Mouse (Mus musculus) hindbrain, embryonic 10.5 days (tissue): ENCODE measurements around the gene Fam240a. TPM values are rescaled to one million over a fixed set of nuclear protein-coding genes. Genes with fewer than 3 reads are reported as not detected.
A peak's percentile ranks its signal among the peaks of the same experiment; 100 is the strongest.

ENCODE experiments used
- DNase-seq: peaks from one replicate; pipeline ENCODE4 v3.0.0-alpha.2; 2017; ENCODE audit warnings: low spot score
- H3K27ac ChIP-seq: fragments of 300-500 bp; sonication (generic); 2 replicates; pipeline ENCODE4 v1.5.1; 2016; ENCODE audit warnings: mild to moderate bottlenecking, moderate library complexity
- H3K27me3 ChIP-seq: fragments of 300-500 bp; sonication (generic); 2 replicates; pipeline ENCODE4 v1.6.1; 2016; ENCODE audit warnings: mild to moderate bottlenecking; ENCODE audit not compliant: poor library complexity, insufficient read depth, severe bottlenecking
- H3K36me3 ChIP-seq: fragments of 300-500 bp; sonication (generic); 2 replicates; pipeline ENCODE4 v1.6.1; 2016; ENCODE audit warnings: mild to moderate bottlenecking, moderate library complexity
- H3K4me1 ChIP-seq: fragments of 300-500 bp; sonication (generic); replicated peaks from 2 replicates; pipeline ENCODE4 v1.6.1; 2016; ENCODE audit warnings: mild to moderate bottlenecking
- H3K4me3 ChIP-seq: fragments of 300-500 bp; sonication (generic); 2 replicates; pipeline ENCODE4 v1.5.1; 2016; ENCODE audit warnings: mild to moderate bottlenecking, moderate library complexity
- H3K9me3 ChIP-seq: fragments of 300-500 bp; sonication (generic); 2 replicates; pipeline ENCODE4 v1.6.1; 2016; ENCODE audit warnings: mild to moderate bottlenecking, moderate library complexity
- WGBS: fragments of 180-500 bp; shearing (Covaris S2); methylation state at CpG from one replicate; pipeline ENCODE4 v1.1.7; 2016; 5-methylcytosine and 5-hydroxymethylcytosine counted together
- polyA plus RNA-seq: library from polyadenylated mRNA; unstranded; fragments of >200 nt; fragmentation: Nextera tagmentation; extraction: Ambion mirVana; gene quantifications from 2 replicates; pipeline ENCODE4 v1.2.1, GENCODE M21; 2016

Gene Fam240a
- polyA plus RNA-seq = not detected in 2 replicates

- H3K36me3 ChIP-seq = no peaks in the 10 kb centered on the region
- DNase-seq = no peak
Measured at GRCm38 (mm10) chr9:110916786-110917185, at the start of gene Fam240a. Fam240a (minus strand) TSS chr9:110916861.

GRCm38 (mm10) chr9:110965910-110966231 lies 49.2 kb upstream of the Fam240a start:
- Histone ChIP-seq H3K9me3 (no peaks in the 10 kb centered on the region), H3K4me3 (no peak overlapping the region), H3K36me3 (no peaks in the 10 kb centered on the region), H3K27ac (no peak overlapping the region), H3K27me3 (no peaks in the 10 kb centered on the region), H3K4me1 (no peaks in the 10 kb centered on the region)
- no peak for DNase-seq
- 82% methylated on average over 2 of the region's 2 CpGs for WGBS

More at GRCm38 (mm10) chr9:110916786-110917185, at the start of gene Fam240a:
- 91% methylated on average over 7 of the region's 7 CpGs for WGBS
- Histone ChIP-seq H3K27me3 (no peaks in the 10 kb centered on the region), H3K9me3 (no peaks in the 10 kb centered on the region), H3K4me1 (peaks cover 10% of the 10 kb centered on the region), H3K4me3 (no peak within 1 kb of the TSS), H3K27ac (no peak within 1 kb of the TSS)

GRCm38 (mm10) chr9:110965062-110965909 lies 48.6 kb upstream of the Fam240a start:
- Histone ChIP-seq H3K27me3 (no peaks in the 10 kb centered on the region), H3K4me3 (no peak overlapping the region), H3K27ac (no peak overlapping the region), H3K36me3 (no peaks in the 10 kb centered on the region), H3K9me3 (no peaks in the 10 kb centered on the region), H3K4me1 (no peaks in the 10 kb centered on the region)
- WGBS = 94% methylated on average over 22 of the region's 22 CpGs
- no peak for DNase-seq

- Histone ChIP-seq H3K4me3 (no peak overlapping the region), H3K4me1 (no peaks in the 10 kb centered on the region), H3K27ac (no peak overlapping the region), H3K27me3 (no peaks in the 10 kb centered on the region), H3K9me3 (no peaks in the 10 kb centered on the region), H3K36me3 (no peaks in the 10 kb centered on the region)
- WGBS = 90% methylated on average over 8 of the region's 8 CpGs
- DNase-seq = no peak
Measured at GRCm38 (mm10) chr9:110963566-110964115, 47.0 kb upstream of the Fam240a start.

GRCm38 (mm10) chr9:110961386-110961785 lies 44.7 kb upstream of the Fam240a start:
- Histone ChIP-seq H3K4me3 (no peak overlapping the region), H3K4me1 (no peaks in the 10 kb centered on the region), H3K36me3 (no peaks in the 10 kb centered on the region), H3K9me3 (no peaks in the 10 kb centered on the region), H3K27me3 (peaks cover under 1% of the 10 kb centered on the region), H3K27ac (no peak overlapping the region)
- WGBS = 97% methylated on average over 8 of the region's 8 CpGs
- no peak for DNase-seq

- DNase-seq = no peak
- no peak overlapping the region for H3K27ac ChIP-seq
- H3K4me1 ChIP-seq = no peaks in the 10 kb centered on the region
- 87% methylated on average over 13 of the region's 13 CpGs for WGBS
- no peaks in the 10 kb centered on the region for H3K36me3 ChIP-seq
- H3K27me3 ChIP-seq = peaks cover 10% of the 10 kb centered on the region
- no peaks in the 10 kb centered on the region for H3K9me3 ChIP-seq
- H3K4me3 ChIP-seq = no peak overlapping the region
Measured at GRCm38 (mm10) chr9:110960230-110961149, 43.8 kb upstream of the Fam240a start.

- peaks cover 18% of the 10 kb centered on the region for H3K27me3 ChIP-seq
- no peak overlapping the region for H3K4me3 ChIP-seq
- WGBS = 85% methylated on average over 5 of the region's 5 CpGs
- H3K9me3 ChIP-seq = no peaks in the 10 kb centered on the region
- no peak overlapping the region for H3K27ac ChIP-seq
- H3K4me1 ChIP-seq = peaks cover under 1% of the 10 kb centered on the region; the same call in 1 of the 2 replicates
- no peaks in the 10 kb centered on the region for H3K36me3 ChIP-seq
- no peak for DNase-seq
Measured at GRCm38 (mm10) chr9:110959669-110960068, 43.0 kb upstream of the Fam240a start.

- Histone ChIP-seq H3K4me3 (no peak overlapping the region), H3K9me3 (no peaks in the 10 kb centered on the region), H3K27me3 (peaks cover 55% of the 10 kb centered on the region), H3K27ac (no peak overlapping the region), H3K4me1 (peaks cover 15% of the 10 kb centered on the region), H3K36me3 (no peaks in the 10 kb centered on the region)
- DNase-seq = no peak
- WGBS = 86% methylated on average over 6 of the region's 6 CpGs
Measured at GRCm38 (mm10) chr9:110955962-110956361, 39.3 kb upstream of the Fam240a start.

- Histone ChIP-seq H3K27ac (no peak overlapping the region), H3K9me3 (no peaks in the 10 kb centered on the region), H3K27me3 (peaks cover 57% of the 10 kb centered on the region), H3K4me3 (no peak overlapping the region), H3K4me1 (peaks cover 15% of the 10 kb centered on the region), H3K36me3 (no peaks in the 10 kb centered on the region)
- DNase-seq = no peak
- WGBS = 58% methylated on average over 2 of the region's 2 CpGs
Measured at GRCm38 (mm10) chr9:110954681-110955445, 38.2 kb upstream of the Fam240a start.

GRCm38 (mm10) chr9:110953550-110954461 lies 37.1 kb upstream of the Fam240a start:
- Histone ChIP-seq H3K27me3 (peaks cover 65% of the 10 kb centered on the region), H3K4me3 (peak overlapping the region; percentile 73), H3K9me3 (no peaks in the 10 kb centered on the region), H3K27ac (peak overlapping the region; percentile 80), H3K4me1 (peaks cover 15% of the 10 kb centered on the region), H3K36me3 (no peaks in the 10 kb centered on the region)
- 2% methylated on average over 44 of the region's 44 CpGs for WGBS
- DNase-seq = peak; percentile 63

GRCm38 (mm10) chr9:110952931-110953549 lies 36.4 kb upstream of the Fam240a start:
- Histone ChIP-seq H3K4me3 (peak overlapping the region; percentile 73), H3K36me3 (no peaks in the 10 kb centered on the region), H3K9me3 (no peaks in the 10 kb centered on the region), H3K27ac (0 out of 2 replicates have a peak overlapping the region, but pooled peaks have one; percentile 80), H3K4me1 (peaks cover 15% of the 10 kb centered on the region), H3K27me3 (peaks cover 71% of the 10 kb centered on the region)
- WGBS = 45% methylated on average over 5 of the region's 5 CpGs
- DNase-seq = no peak
